Mouse (Mus musculus) CD4-positive helper T cell, adult 2 months (primary cell): ENCODE results near the gene Srrm1.

Source experiments
- DNase-seq: peaks from one replicate; pipeline ENCODE4 v3.0.0-alpha.2; 2012; ENCODE audit warnings: low read depth, missing footprints, low spot score

The Srrm1 gene

DNA sequence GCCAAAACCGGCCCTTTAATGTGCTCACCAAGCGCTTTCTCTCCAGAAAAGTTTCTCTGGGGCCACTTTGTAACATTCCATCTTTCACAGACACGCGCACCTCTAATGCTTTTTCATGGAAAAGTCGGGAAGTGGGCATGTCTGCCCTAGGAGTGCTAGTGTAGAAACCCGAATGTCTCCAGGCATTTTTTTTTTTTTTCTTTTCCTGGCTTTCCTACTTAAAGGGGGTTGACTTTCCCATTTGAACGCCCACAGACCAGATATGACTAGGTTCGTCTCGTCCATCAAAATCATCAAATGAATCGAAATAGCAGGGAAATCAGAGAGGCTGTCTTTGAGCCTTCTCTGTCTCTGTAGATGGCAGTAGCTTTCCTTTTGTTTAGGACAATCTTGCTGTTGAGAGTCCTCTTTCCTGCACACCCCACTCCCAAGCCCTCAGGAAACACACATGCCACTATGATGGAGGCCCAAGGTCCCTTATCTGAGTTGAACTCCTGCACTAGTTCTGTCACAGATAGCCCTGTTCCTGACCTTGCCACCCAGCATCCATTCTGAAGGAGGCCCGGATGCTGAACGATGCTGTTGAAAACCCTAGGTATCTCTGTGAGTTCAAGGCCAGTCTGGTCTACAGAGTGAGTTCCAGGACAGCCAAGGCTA is 801 bp upstream of the Srrm1 start:
- DNase-seq: peak; percentile 51

DNA sequence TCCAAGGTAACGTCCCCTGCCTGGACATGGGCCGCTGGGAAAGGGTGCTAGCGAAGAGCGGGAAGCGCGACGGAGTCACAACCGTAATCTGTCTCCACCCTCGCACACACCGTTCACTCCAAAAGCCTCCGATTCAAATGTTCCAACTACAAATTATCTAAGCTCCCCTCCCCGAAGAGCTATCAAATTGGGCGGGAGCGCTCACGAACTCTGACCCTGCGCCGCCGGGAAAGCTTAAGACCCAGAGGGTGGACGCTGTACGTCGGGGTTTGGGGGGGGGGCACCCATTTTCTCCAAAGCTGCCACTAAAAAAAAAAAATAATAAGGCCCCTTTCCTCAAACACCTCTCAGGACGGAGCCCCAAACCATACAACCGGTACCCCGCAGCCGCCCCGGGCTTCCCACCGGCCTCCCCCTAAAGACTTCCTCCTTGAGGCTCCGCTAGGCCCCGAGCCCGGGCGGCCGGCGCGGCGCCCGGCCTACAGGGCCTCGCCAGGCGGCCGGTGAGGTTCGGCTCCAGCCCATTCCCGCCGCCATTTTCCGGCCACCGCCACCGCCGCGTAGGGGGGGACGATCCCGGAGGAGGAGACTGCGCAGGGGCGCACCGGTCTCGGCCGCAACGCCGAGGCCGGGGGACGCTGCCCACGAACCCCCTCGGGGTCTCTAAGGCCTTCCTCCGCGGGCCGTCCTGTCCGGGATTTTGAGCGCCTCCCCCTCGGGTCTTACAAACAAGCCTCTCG is 625 bp downstream of the Srrm1 start:
- DNase-seq: no peak

- no peak for DNase-seq
Measured at GRCm38 (mm10) chr4:135337376-135337942, 15.7 kb downstream of the Srrm1 start.

DNA sequence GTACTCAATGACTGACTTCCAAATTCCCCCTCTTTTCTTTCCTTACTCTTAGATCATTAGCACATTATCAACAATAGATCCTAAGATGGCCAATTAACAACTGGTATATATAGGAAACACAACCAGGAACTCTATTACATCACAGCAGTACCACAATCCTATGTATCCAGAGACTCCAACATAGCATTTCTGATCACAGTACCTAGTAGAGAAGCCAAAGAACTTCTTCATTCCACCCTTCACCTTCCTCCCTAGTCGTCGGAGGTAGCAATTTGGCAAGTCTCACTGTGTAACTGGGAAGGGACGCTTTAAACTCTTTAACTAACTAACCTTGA is 17.1 kb downstream of the Srrm1 start:
- no peak for DNase-seq

GRCm38 (mm10) chr4:135335327-135336022 is 17.6 kb downstream of the Srrm1 start:
- no peak for DNase-seq

DNA sequence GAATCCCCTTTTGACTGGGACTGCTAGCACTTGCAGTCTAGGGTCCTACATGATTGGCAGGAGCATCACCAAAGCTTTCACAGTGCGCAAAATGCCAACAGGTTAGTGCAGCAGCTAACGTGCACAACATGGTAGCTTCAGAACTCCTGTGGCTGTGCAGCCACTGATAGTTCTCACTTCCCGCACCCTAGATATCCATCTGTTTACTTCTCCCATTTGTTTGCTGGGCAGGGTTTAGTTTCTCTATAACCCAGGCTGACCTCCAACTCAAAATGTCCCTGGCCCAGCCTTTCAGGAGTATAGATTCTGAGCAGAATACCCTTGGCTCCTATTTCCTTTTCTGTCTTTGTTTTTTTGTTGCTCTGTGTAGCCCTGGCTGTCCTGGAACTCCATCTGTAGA is 26.7 kb downstream of the Srrm1 start:
- no peak for DNase-seq

GRCm38 (mm10) chr4:135326046-135326445 is 27.1 kb downstream of the Srrm1 start:
- DNase-seq: no peak

DNA sequence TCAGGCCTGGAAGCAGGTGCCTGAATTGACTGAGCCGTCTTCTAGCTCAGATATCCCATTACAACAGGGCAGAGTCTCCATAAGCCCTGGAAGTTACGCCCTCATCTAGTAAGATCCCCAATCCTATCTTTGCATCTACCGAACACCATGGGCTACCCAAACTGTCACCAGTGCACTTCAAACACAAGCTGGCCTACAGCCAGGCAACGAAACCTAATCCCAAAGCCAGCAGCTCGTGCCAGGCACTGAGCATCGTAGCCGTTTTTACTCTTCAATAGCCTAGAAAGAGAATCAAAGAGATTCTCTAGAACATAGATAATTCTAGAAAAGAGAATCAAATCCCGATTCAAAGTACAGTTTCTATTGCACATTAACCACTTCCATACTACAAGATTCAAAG is 30.1 kb downstream of the Srrm1 start:
- no peak for DNase-seq

DNA sequence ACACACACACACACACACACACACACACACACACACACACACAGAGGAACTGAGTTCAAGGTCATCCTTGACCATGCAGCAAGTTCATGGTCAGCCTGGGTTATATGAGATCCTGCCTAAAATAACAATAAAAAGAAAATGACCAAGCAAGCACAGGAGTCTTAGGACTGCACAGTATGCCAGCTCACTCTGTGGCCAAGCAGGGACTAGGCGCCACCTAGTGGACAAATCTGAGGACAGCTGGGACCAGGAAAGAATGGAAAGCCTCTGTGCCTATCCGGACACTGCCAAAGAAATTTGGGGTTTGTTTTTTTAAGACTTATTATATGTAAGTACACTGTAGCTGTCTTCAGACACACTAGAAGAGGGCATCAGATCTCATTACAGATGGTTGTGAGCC is 35.2 kb downstream of the Srrm1 start:
- peak; percentile 77 for DNase-seq

DNA sequence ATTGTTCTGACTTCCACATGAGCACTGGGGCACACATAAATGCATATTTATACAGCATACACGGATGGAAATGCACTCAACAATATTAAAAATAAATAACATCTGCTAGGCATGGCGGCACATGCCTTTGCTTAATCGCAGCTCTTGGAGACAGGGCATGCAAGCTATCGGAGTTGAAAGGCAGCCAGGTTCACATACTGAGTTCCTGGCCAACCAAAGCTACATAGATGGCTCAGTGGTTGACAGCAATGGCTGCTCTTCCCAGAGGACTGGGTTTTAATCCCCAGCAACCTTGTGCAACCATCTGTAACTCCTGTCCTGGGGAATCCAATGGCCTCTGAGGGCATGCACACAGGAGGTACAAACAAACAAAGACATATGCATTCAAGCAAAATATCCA is 35.6 kb downstream of the Srrm1 start:
- DNase-seq: no peak

DNA sequence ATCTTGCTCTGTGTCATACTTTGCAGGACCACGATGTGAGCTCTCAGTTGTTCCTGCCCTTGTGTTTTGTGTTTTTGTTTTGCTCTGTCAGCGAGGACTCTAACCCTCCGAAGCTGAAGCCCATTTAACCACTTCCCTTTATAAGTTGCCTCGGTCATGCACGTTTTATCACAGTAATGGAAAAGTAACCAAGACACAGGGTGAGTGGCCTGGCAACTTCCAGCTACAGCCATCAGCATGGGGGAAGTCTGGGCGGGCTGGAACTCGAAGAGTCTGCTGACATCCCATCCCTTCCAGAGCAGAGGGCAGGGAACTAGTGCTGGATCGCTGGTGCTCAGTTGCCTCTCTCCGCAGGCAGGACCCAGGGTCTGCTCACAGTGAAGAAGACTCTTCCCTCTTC is 37.8 kb downstream of the Srrm1 start:
- DNase-seq: no peak

DNA sequence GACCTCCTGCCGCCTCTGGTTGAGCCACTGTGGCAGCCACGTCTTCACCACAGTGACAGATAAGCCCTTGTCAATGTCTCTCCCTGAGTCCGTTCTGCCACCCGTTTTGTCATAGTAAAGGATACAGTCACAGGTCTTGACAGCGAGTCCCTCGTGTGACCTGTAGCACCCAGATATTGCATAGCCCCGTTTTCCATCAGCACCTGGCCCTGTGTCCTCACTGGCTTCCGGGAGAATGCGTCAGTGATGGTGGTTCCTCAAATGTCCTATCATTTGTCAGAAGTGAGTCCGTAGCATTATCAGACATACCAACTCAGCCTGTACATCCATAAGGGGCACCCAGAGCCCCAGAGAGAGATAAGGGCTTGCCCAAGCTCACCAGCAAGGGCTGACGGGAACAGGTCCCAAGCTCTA is 38.7 kb downstream of the Srrm1 start:
- DNase-seq: no peak

GRCm38 (mm10) chr4:135313761-135314241 is 39.3 kb downstream of the Srrm1 start:
- DNase-seq: peak; percentile 88

GRCm38 (mm10) chr4:135313111-135313691 is 39.9 kb downstream of the Srrm1 start:
- peak; percentile 47 for DNase-seq

DNA sequence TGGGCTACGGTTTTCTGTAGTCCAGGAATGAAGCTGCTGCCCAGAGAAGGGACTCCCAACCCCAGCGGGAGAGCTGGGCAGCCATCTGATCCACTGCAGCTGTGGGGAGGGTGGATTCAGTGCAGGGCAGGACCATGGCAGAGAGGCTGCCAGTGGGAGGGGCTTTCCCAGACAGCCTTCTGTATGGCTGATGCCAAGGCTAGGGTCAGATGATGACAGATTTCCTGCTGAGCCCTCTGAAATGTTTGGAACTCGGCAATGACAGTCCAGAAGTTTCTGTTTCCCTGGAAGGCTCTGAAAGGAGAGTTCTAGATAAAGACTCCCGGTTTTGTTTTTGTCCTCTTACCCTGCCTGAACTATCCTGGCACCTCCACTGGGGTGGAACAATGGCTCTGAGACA is 40.4 kb downstream of the Srrm1 start:
- DNase-seq: no peak

DNA sequence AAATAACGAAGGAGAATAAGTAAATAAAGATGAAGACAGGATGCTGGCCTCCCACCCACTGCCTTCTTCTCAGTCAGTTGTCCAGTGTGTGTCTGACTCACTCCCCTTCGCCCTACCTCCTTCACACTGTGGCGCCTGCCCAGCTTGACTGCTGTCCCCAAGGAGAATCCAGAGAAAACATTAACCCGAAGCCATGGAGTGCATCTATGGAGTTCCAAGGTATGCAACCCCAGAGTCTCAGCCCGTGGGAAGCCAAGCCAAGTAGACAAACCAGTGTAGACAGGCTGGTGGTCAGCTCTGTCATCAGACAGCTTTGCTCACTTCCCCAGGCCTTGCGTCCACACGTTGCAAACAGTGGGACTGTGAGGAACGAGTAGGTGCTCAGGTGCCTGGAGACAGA is 42.8 kb downstream of the Srrm1 start:
- DNase-seq: no peak

DNA sequence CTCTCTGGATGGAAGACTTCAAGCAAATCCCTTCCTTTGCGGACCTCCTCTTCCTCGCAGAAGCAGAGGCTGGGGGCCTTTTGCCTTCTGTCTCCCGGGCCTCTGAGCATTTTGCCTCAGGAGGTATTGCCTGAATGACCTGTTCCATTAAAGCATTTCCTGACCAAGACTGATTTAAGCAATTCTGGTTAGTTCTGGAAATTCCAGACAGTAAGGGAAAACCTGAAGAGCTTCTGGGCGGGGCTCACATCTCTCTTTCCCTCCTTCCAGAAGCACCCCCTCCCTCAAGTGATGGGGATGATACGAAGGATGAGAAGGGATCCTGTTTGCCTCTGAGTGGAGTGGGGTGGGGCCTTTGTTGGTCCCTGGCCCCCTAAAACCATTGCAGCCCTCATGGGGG is 43.4 kb downstream of the Srrm1 start:
- no peak for DNase-seq

- no peak for DNase-seq
Measured at GRCm38 (mm10) chr4:135309112-135309659, 43.9 kb downstream of the Srrm1 start.

DNA sequence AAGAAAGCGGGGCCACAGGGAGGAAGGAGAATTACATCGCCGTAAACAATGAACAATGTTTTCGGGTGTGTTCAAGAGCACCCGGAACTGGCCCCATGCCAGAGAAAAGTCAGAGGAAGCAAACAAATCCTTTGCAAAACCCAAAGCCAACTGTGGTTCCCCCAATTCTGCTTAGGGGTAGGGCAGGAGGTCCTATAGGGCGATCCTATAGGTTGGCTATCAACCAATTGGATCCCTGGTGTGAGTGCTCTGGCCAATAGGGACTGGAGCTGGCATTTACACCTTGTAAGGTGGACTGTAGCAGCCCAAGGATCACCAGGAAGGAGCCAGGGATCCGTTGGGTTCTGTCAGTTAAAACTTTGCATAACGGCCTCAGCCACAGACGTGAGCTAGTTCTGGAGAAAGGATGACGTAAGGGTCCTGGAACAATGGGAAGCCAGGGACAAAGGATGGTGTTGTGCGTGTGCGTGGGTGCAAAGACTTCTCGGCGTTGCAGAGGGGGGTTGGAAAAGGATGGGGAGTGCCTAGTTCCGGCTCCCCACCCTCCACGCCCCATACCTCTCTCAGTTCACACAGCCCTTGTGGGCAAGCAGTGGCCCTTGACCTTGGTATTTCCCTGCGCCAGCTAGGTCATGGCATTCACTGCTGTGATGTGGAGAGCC is 46.0 kb downstream of the Srrm1 start:
- DNase-seq: no peak

- DNase-seq: no peak
Measured at GRCm38 (mm10) chr4:135306533-135306932, 46.6 kb downstream of the Srrm1 start.

- no peak for DNase-seq
Measured at GRCm38 (mm10) chr4:135302261-135302660, 50.9 kb downstream of the Srrm1 start.
